Mouse (Mus musculus) left cerebral cortex, adult 2 months (tissue): ENCODE measurements around the gene Cdk6. TPM values are rescaled to one million over a fixed set of nuclear protein-coding genes. Genes with fewer than 3 reads are reported as not detected.
"Not testable (repeated sequence)": the region's sequence is repeated elsewhere in the genome, so short reads cannot be mapped to it uniquely, and the experiment has no call there.

Source experiments
- DNase-seq, 2 experiments: peaks; one replicate each; pipeline ENCODE4 v3.0.0; 2021 to 2022; ENCODE audit warnings: low spot score in 2 of 2, mixed read lengths in 1 of 2; ENCODE audit errors: extremely low spot score in 1 of 2
- H3K27ac ChIP-seq: fragments of 200-600 bp; 2 replicates; pipeline ENCODE4 v1.8.1; 2022
- H3K4me3 ChIP-seq: fragments of 200-600 bp; 2 replicates; pipeline ENCODE4 v1.8.1; 2022
- CTCF ChIP-seq: fragments of 200-600 bp; IDR thresholded peaks from 2 replicates; pipeline ENCODE4 v1.8.1; 2022; ENCODE audit warnings: antibody characterized with exemption, mild to moderate bottlenecking, moderate library complexity
- intact Hi-C: fragments of 180-260 bp; cut with DNase I; formaldehyde crosslinking; loops from one replicate; pipeline ENCODE4 v1.15.1; 2025
- total RNA-seq, 2 experiments: library from RNA; stranded (reverse); gene quantifications; 2 replicates each; pipeline ENCODE4 v1.2.3; 2021

Gene Cdk6
- total RNA-seq, 2 experiments from 2014 or later: 4.2 to 6.8 TPM

GRCm38 (mm10) chr5:3516481-3517075, 175.3 kb downstream of the Cdk6 start:
- H3K4me3 ChIP-seq: no peak overlapping the region
- DNase-seq: peak; percentile 43 to 52
- TF ChIP-seq CTCF: peak; percentile 81
- intact Hi-C loops: loop anchor here (1.0 to 5.0 kb wide), 3 partner anchors 172 to 370 kb away; no protein-coding TSS in a partner anchor
- no peak overlapping the region for H3K27ac ChIP-seq

- no peak overlapping the region for H3K27ac ChIP-seq
- no peak for TF ChIP-seq CTCF
- intact Hi-C loops: no loop called here
- H3K4me3 ChIP-seq: no peak overlapping the region
- no peak for DNase-seq
Observed at GRCm38 (mm10) chr5:3520493-3521359, 179.4 kb downstream of the Cdk6 start.

- TF ChIP-seq CTCF: no peak
- Histone ChIP-seq H3K27ac (no peak overlapping the region), H3K4me3 (no peak overlapping the region)
- intact Hi-C loops: no loop called here
- DNase-seq: no peak
Observed at GRCm38 (mm10) chr5:3521741-3522140, 180.5 kb downstream of the Cdk6 start.

GRCm38 (mm10) chr5:3522826-3523225, 181.5 kb downstream of the Cdk6 start:
- no peak overlapping the region for H3K4me3 ChIP-seq
- no peak for TF ChIP-seq CTCF
- DNase-seq: no peak
- intact Hi-C loops: no loop called here
- no peak overlapping the region for H3K27ac ChIP-seq

- Histone ChIP-seq H3K4me3 (no peak overlapping the region), H3K27ac (no peak overlapping the region)
- DNase-seq: no peak
- no peak for TF ChIP-seq CTCF
- intact Hi-C loops: no loop called here
Observed at GRCm38 (mm10) chr5:3527041-3527691, 185.9 kb downstream of the Cdk6 start.

- intact Hi-C loops: no loop called here
- no peak for DNase-seq
- TF ChIP-seq CTCF: no peak
- Histone ChIP-seq H3K27ac (no peak overlapping the region), H3K4me3 (no peak overlapping the region)
Observed at GRCm38 (mm10) chr5:3529585-3530189, 188.4 kb downstream of the Cdk6 start.

- H3K27ac ChIP-seq, DNase-seq, intact Hi-C loops, H3K4me3 ChIP-seq: not testable (repeated sequence)
Observed at GRCm38 (mm10) chr5:3532048-3532447, 190.8 kb downstream of the Cdk6 start.

- TF ChIP-seq CTCF: no peak
- intact Hi-C loops: no loop called here
Observed at GRCm38 (mm10) chr5:3536592-3537212, 195.4 kb downstream of the Cdk6 start.

GRCm38 (mm10) chr5:3538505-3539472, 197.5 kb downstream of the Cdk6 start:
- no peak overlapping the region for H3K27ac ChIP-seq
- TF ChIP-seq CTCF: no peak
- DNase-seq: no peak
- H3K4me3 ChIP-seq: no peak overlapping the region
- intact Hi-C loops: no loop called here

More at GRCm38 (mm10) chr5:3536592-3537212, 195.4 kb downstream of the Cdk6 start:
- no peak overlapping the region for H3K27ac ChIP-seq
- H3K4me3 ChIP-seq: no peak overlapping the region
- DNase-seq: no peak

- no peak for TF ChIP-seq CTCF
- intact Hi-C loops: loop anchor here (10.0 kb wide), 1 partner anchor 197 kb away; the partner anchor contains the start of gene Cdk6
- no peak overlapping the region for H3K27ac ChIP-seq
- H3K4me3 ChIP-seq: no peak overlapping the region
- DNase-seq: no peak
Observed at GRCm38 (mm10) chr5:3541871-3542270, 200.6 kb downstream of the Cdk6 start.
